16 mouse cellular contexts compared by ENCODE assay signal in genomic region chr14:122265214-122265613, GRCm38 (mm10).
"Had no signal": no experiment of that assay in that cellular context is flagged by ENCODE, and none has a peak within 500 bp of the region (broad histone marks: within the 10 kb centered on the region; RNA-seq: fewer than 3 reads in every experiment).

No protein-coding gene starts in this region.

- H3K4me2 ChIP-seq: kidney, embryonic 15.5 days; limb, embryonic 12.5 days; limb, embryonic 15.5 days; liver, embryonic 11.5 days; lung, embryonic 14.5 days; midbrain, embryonic 13.5 days had no signal

- H3K9ac ChIP-seq: kidney, embryonic 15.5 days; limb, embryonic 12.5 days; limb, embryonic 15.5 days; liver, embryonic 14.5 days; liver, postnatal 0 days; lung, embryonic 14.5 days; midbrain, embryonic 13.5 days had no signal

- H3K27ac ChIP-seq: kidney, embryonic 15.5 days; left cerebral cortex, adult 2 months; limb, embryonic 12.5 days; limb, embryonic 15.5 days; liver, embryonic 14.5 days; macrophage; midbrain, embryonic 13.5 days had no signal

- DNase-seq: kidney, postnatal 10 days; kidney, postnatal 36 days; layer of hippocampus, postnatal 36 days; liver, postnatal 0 days; lung, embryonic 14.5 days; thymus, adult 18-20 months; thymus, postnatal 36 days had no signal

- H3K4me3 ChIP-seq: kidney, embryonic 15.5 days; left cerebral cortex, adult 2 months; limb, embryonic 12.5 days; limb, embryonic 15.5 days; midbrain, embryonic 13.5 days had no signal

- H3K36me3 ChIP-seq: kidney, embryonic 15.5 days; limb, embryonic 12.5 days; limb, embryonic 15.5 days; midbrain, embryonic 13.5 days had no signal

- H3K4me1 ChIP-seq: kidney, embryonic 15.5 days; limb, embryonic 15.5 days; midbrain, embryonic 13.5 days had no signal

- ATAC-seq: liver, postnatal 0 days; lung, postnatal 0 days; midbrain, embryonic 13.5 days had no signal

- H3K9me3 ChIP-seq: kidney, embryonic 15.5 days; limb, embryonic 12.5 days; limb, embryonic 15.5 days; midbrain, embryonic 13.5 days had no signal
